Mouse (Mus musculus) ES-CJ7 (cell line): ENCODE measurements around the gene Bag2.
A peak's percentile ranks its signal among the peaks of the same experiment; 100 is the strongest.

Experiments
- DNase-seq: peaks from one replicate; pipeline ENCODE4 v3.0.0; 2011; ENCODE audit warnings: low read depth, low spot score

Bag2 gene

GRCm38 (mm10) chr1:33757491-33758041 is at the start of gene Bag2:
Gene Bag2, minus strand, starts transcription at chr1:33757795.
- peak; percentile 26 for DNase-seq

- DNase-seq: no peak
These were observed 45.7 kb upstream of the Bag2 start for GRCm38 (mm10) chr1:33803323-33803722.

GRCm38 (mm10) chr1:33799620-33800019 is 42.0 kb upstream of the Bag2 start:
- DNase-seq: no peak

DNA sequence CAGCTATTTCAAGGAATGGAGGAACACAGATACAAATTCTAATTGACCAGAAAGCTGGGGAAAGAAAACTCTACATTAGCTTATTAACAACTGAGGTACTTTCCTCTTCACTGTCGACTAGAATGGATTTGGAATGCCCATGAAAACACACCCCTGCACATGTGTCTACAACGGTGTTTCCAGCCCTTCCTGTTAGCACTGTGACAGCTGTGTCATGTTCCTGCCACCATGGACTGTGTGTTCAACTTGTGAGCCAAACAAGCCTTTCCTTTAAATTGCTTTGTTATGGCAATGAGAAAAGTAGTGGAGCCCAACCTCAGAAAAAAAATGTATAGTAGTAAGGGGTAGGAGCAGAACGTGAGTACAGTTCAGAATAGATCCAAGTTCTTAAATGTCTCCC is 30.9 kb upstream of the Bag2 start:
- no peak for DNase-seq

DNA sequence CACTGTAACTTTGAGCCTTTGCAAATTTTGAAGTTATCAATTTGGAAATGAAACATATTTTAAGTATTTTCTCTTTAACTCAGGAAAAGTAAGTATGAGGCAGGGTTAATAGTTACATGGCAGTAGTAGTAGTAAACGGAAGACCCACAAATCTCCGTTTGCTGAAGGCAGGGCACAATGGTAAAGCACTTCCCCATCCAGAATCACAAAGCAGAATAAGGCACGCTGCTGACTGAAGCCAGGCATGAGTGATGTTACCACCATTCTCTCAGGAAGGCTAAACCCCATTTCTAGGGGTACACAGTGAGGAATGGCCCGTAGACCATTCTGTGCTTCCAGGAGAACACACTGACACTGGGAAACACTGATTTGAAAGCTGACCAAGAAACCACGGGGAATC is 30.5 kb upstream of the Bag2 start:
- no peak for DNase-seq

DNA sequence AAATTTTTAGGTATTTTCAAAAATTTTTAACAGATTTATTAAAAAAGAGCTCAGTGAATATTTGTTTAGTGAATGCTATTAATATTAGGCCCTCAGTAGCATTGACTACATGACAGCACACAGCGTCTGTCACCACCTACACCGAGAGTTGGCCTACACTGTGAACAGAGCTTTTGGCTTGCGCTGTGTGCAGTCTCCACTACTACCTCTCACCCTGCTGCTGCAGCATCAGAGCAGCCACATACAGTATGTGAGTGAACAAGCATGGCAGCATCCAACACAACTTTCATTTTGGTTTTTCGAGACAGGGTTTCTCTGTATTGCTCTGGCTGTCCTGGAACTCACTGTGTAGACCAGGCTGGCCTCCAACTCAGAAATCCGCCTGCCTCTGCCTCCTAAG is 27.0 kb upstream of the Bag2 start:
- DNase-seq: no peak

DNA sequence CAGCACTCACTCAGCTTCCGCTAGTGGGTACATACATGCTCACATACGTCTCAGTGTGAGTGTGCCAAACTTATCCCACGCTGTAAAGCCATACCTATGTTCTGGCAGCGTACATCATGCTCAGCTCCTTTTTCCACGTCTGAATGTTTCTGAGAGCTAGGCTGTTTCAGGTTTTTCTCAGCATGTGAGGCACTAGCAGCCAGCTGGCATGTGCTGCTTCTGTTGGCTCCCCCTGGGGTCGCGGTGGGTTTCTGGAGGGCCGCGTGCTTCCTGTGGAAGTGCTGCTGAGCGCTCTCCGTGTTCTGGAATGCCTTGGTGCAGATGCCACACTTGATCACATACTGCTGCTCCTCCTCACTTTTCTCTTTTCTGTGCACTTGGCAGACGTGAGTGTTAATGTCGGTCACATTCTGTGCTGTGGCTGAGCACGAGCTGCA is 18.6 kb upstream of the Bag2 start:
- DNase-seq: no peak

DNA sequence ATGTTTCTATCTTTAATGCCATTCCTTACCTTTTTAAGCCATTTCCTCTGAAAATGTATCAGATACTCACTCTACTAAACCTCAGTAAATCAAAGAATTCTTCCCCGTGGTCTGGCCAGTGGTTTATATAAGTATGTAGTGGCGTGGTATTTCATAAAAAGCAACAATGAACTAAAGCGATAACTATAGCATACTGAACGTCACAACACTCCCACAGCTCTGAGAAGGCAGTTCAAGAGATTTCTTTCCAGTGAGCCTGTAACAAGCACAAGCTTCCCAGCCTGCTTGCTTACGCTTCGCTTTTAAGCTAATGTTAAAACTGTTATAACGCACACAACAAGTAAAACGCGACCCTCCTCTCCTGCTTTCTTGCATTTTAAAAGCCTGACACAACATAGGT is 14.5 kb upstream of the Bag2 start:
- DNase-seq: no peak

DNA sequence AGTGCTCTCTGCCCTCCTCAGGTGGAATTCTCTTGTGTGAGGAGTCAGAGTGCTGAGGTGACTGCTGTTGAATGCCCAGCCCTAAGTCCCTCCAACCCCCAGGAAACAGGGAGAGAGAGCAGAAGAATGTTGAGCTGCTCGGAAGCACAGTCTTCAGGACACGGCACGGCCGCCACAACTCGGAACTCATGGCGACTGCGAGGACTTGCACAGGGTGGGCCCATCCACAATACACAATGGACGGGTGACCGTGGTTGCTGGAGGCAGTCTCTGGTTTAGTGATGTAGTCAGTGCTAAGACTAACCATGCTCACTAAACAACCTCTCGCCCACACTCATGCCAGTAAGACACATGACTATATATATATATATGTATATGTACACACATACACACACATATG is 14.0 kb upstream of the Bag2 start:
- no peak for DNase-seq

- DNase-seq: no peak
These were observed 11.2 kb upstream of the Bag2 start for GRCm38 (mm10) chr1:33768827-33769226.

DNA sequence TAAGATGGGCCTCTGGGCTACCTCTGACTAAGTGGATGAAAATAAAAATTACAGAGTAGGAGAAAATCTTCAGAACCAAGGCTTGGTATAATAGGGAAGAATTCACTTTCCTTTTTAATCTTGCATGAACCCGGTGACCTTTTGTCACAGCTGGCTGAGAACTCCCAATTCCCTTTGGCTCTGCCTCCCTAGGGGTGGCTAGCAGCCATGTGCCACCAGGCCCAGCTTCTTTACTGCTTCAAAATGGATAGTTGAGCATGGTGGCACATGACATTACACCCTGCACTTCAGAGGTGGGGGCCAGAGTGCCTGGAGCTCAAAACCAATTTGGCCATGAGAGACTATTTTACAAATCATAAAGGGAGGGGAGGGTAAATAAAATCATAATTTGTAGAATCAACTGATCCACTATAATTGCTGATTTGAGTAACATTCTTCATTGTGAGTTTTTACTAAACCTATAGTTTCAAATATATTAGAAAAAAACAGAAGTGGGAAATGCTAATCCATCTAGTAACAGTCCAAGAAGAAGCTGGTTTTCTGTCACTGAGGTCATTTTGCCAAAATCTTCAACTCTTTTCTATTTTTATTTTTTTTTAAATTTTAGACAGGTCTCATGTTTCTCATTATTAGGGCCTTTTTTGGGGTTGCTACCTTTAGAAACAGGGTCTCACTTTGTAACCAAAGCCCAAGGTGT is 10.6 kb upstream of the Bag2 start:
- DNase-seq: no peak

DNA sequence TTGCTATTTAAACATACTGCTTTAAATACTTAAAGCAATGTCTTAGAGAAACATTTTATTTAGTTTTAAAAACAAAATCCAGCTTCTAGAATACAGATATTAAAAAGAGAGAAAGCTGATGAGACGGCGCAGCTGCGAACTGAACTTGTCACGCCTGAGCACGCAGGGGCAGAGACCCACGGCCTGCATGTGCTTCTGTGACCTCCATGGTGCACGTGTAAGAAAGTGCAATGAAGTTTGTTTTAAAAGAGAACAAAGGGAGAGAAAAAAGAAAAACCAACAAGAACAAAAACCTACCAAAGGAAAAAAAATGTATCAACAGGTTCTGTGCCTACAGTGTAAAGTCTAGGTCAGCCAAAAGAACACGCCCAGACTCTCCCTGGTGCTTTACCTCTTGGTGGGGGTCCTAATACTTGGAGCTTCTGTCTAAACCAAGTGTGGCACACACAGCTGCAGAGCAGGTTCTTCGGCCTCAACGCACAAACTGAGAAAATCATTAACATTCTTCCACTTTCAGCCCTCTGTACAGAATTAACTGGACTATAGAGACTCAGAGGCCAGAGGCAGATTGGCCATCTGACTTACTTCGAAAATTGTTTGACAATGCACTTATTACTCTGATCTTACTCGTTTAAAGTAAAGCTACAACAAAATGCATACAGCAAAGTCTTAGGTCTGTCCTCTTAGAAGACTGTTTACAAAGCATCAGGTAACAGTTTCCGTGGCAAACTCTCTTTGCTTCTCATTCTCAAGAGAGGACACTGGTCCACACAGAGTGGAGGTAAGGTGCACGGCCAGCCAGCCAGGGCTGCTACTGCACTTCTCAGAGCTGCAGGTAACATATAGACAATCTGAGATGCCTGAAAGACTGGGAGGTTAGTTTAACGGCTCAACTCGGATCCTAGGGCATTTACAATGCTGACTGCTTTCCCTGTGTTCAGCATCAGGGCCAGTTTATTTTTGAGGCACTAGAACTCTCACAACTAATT is 9.2 kb upstream of the Bag2 start:
- no peak for DNase-seq

- DNase-seq: no peak
These were observed 8.0 kb upstream of the Bag2 start for GRCm38 (mm10) chr1:33765468-33766080.

GRCm38 (mm10) chr1:33763826-33764225 is 6.2 kb upstream of the Bag2 start:
- DNase-seq: no peak

DNA sequence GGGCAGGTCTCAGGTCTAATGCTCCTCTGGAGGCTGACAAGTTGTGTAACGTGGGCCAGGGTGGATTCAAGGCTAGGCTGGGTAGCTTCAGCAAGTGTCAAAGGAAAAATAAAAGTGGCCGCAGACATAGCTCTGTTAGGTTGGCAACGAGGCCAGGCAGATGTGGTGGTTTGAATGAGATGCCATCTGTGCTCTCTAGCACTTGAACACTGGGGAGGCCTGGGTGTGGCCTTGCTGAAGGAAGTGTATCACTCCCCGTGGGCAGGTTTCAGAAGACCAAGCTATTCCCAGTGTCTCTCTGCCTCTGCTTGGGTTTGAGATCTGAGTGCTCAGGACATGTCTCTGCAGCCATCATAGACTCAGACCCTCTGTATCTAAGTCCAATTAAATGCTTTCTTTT is 893 bp upstream of the Bag2 start:
- no peak for DNase-seq

DNA sequence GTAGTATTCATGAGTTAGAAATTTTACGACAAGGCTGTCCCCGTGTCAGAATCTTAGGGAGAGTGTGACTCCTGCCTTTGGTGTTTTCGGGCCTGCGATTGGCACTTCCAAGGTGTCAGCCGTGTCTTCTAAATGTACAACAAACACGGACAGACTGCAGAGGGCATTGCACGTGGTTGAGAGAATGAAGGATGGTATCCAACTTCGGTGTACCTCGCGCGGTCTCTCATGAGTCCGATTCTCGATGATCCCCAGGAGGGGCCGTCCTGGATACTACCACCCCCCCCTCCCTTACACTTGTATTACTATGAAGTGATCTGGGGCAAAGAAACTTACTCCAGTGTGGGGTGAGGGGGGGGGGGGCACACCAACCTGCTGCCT is 572 bp downstream of the Bag2 start:
- peak; percentile 24 for DNase-seq

DNA sequence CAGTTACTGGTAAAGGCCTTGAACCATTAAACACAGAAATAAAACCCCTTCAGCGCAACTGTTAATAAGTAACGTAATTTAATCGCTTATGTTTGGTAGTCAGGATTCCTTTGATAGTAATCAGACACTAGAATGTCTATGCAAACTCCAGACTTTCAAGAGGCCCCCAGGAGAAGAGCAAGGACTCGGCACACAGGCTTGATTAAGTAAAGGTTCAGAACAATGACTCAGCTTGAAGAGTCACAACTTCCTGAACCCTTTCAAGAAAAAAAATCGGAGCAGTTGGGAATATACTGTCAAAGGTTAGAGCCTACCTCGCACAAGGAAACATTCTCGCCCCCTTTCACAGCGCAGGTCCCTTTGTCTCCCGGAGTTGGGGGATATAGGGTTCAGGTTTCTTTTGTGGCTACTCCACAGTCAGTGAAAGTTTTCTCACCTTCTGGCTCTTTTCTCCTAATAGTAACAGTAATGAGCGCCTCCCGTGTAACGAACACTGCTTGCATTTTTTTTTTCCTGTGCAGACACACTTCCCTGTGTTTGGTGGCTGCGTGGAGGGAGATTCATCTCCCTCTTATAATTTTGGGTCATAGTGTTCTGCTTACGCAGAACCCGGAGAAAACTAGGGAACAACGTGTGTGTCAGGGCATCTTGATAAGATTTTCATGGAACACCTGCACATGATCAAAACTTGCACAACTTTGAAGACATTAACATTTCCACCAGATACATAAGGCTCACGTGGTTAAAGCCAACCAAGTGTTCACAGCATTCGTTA is 1.1 kb downstream of the Bag2 start:
- DNase-seq: peak; percentile 23

DNA sequence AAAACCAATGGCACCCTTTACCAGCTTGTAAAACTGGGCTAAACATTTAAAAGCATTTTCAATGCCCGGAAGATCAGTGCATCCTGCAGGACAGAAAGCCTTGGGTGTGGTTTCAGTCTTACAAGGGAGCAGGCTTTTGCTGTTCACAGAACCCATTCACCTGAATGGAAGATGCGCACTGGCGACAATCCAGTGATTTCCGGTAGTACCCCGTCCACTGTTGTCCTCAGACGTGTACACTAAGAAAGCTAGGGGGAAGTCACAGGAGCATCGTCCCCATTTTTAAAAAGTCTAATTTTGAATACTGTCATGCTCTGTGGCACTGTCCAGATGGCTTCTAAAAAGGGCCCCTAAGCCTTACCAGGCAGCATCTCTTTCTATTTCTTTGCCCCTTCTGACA is 1.8 kb downstream of the Bag2 start:
- peak; percentile 32 for DNase-seq

- DNase-seq: no peak
These were observed 2.4 kb downstream of the Bag2 start for GRCm38 (mm10) chr1:33754965-33755735.

GRCm38 (mm10) chr1:33754089-33754488 is 3.5 kb downstream of the Bag2 start:
- DNase-seq: no peak

GRCm38 (mm10) chr1:33751283-33751682 is 6.3 kb downstream of the Bag2 start:
- no peak for DNase-seq
